Mouse (Mus musculus) lung, postnatal 25 days (tissue): ENCODE measurements at regions not wholly inside any gene's neighbourhood (a gene's known extent, or its start where the extent isn't known, plus 50 kb on each side); places are given as distances from the start of the nearest gene placed in this dataset.
A peak's percentile ranks its signal among the peaks of the same experiment; 100 is the strongest.
"Not testable (repeated sequence)": the region's sequence is repeated elsewhere in the genome, so short reads cannot be mapped to it uniquely, and the experiment has no call there.

Experiments
- DNase-seq: peaks from one replicate; pipeline ENCODE4 v3.0.0; 2022; ENCODE audit warnings: low spot score

- no peak for DNase-seq
Measured at GRCm38 (mm10) chr2:114723971-114724666, 69.4 kb upstream of the Dph6 start.

GRCm38 (mm10) chr2:114727197-114727596, 72.4 kb upstream of the Dph6 start:
- no peak for DNase-seq

DNA sequence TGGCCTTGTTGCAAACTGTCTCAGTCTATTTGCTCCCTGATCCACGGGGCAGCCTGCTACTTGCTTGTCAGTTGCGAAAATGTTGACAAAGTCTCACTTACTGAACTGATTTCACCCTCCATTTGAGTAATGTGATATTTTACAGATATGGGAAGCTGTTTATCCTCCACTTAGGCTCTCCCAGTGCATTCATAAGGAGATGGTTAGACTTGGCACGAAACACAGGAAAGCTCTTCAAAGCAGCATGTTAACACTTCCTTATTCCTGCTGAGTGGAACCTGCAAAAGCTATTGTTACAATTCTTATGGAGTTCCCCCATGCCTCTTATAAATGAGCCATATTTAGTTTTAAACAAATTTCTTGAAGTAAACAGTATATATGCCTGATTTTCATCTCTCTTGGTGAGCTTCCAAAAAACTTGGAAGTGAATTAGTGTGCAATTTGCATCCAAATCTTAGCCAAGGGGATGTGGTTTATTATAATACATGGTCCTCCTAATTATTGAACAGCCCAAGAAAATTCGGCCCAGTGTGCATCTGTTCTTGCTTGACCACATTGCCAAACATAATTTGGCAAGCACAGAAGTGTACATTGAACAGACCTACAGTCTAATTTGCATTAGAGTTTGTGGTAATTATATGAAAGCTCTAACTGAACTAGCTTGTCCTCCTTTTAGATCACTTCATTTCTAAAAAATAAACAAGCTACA, 80.3 kb upstream of the Dph6 start:
- DNase-seq, result peak; percentile 26

- DNase-seq, result no peak
Measured at GRCm38 (mm10) chr2:114739421-114740212, 84.9 kb upstream of the Dph6 start.

DNA sequence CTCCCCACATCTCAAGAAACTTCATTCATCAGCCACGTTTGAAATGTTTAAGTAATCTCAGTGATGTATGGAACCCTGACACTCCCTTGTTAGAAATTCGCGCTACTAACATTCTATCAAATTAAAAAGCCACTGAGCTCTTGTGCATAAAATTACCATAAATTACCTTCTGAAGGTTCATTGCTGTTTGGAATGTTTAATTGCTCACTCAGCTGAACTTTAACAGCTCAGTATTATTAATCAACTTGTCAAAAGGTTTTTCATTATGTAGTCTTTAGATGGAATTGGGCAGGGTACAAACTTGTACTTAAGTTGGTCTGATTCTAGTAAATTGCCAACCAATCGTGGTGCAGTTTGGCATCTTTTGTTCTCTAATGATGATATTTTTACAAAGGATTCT, 108.5 kb upstream of the Dph6 start:
- no peak for DNase-seq

DNA sequence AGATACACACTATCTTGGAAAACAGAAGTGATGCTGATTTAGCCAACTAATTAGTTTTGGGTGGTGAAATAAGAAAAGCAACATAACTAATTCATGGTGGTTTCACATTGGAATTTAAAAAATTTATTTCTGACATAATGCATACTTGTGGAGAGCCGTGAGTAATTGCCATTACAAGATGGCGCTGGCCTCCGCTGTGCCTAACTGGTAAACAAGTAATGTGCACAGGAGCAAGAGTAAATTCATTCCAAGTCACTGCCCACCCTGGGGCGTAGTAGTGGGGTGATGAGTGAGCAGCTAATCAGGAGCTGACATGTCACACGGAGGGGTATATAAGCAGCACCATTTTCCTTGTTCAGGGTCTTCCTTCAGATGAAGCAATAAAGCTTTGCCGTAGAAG, 119.0 kb upstream of the Dph6 start:
- not testable (repeated sequence) for DNase-seq

GRCm38 (mm10) chr2:114774278-114774677, 119.5 kb upstream of the Dph6 start:
- no peak for DNase-seq

- DNase-seq, result peak; percentile 17
Measured at GRCm38 (mm10) chr2:114775532-114775931, 120.8 kb upstream of the Dph6 start.

DNA sequence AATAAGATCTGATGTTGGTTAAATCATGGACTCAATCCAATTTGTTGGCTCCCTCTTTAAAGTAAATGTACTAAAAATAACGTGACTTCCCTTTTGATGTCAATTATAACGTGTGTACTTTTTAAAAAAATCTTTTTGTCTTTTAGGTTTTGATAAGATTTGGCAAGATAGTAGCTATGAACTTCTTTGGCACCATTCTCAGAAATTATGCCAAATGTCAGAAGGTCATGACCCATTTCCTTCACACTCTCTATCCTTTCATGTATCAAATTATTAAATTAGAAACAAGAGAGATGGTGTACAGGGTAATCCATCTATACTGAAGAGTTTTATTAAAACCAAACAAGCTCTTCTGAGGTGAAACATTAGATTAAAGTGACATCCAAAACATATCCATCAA, 121.4 kb upstream of the Dph6 start:
- no peak for DNase-seq

GRCm38 (mm10) chr2:114782450-114782849, 127.7 kb upstream of the Dph6 start:
- peak; percentile 70 for DNase-seq

DNA sequence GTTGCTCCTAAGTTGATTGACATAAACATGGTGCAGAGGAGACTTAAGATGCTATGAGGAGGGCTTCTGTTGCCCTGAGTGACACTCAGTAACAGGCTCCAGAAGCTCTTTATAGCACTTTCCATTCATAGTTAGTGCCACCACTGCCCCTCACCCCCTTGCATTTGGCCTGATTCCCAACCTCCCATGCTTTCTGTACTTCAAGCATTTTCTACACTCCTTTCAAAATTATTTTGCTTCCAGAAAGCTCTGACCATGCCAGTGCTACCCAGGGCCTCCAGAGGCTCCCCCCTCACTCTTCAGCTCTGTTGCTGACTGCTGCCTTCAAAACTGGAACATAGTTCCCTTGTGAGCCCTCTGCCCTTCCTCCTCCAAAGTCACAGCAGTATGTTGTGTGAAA, 129.4 kb upstream of the Dph6 start:
- no peak for DNase-seq

DNA sequence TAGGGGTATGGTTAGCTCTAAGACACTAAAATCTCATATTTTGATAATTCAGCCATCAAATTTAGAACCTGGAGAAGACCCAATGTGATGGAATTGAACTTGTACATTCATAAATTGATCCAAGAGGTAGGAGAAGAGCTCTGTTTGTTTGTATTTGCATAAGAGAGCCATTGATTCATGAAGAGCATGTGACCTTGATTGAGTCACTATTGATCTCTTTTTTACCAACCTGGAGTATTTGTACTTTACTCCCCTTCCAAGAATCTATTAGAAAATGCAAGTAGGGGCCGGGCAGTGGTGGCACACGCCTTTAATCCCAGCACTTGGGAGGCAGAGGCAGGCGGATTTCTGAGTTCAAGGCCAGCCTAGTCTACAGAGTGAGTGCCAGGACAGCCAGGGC, 133.5 kb upstream of the Dph6 start:
- DNase-seq, result no peak

- no peak for DNase-seq
Measured at GRCm38 (mm10) chr2:114796630-114797290, 142.0 kb upstream of the Dph6 start.

DNA sequence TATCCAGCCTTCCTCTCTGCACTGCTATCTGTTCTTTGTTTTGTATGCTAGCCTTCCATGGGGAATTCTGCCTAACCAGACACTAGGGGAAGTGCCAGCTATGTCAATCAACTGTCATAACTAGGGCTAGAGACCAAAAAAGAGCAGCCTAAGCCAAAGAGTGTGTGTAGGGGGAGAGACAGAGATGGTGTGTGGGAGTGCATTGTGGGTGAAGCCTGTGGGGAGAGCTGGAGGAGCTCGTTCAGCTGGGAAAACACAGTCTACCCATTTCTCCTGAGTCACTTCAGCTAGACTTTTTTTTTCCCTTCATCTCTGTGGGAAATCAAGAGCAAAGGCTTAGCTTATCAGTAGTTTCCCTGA, 142.5 kb upstream of the Dph6 start:
- no peak for DNase-seq

- DNase-seq, result peak; percentile 42
Measured at GRCm38 (mm10) chr2:114803241-114803640, 148.5 kb upstream of the Dph6 start.

- peak; percentile 79 for DNase-seq
Measured at GRCm38 (mm10) chr2:114803928-114804327, 149.2 kb upstream of the Dph6 start.

- DNase-seq, result no peak
Measured at GRCm38 (mm10) chr2:114805436-114806047, 150.8 kb upstream of the Dph6 start.

DNA sequence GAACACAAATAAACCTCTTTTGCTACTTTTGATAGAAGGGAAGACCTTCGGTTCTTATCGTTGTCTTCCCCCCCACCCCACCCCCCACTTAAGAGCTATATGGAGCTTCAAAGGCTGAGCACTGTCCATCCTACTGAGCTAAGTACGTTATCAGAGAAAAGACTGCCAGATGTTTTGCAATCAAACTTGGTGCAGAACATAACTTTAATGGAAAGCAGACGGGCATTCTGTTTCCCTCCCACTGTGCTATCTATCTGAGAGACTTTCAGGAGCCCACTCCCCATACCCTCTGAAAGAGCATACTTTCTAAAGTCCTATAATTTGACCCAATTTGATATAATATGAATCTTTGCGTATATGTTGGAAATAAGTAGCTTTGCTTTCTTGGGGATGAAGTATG, 153.3 kb upstream of the Dph6 start:
- DNase-seq, result no peak

DNA sequence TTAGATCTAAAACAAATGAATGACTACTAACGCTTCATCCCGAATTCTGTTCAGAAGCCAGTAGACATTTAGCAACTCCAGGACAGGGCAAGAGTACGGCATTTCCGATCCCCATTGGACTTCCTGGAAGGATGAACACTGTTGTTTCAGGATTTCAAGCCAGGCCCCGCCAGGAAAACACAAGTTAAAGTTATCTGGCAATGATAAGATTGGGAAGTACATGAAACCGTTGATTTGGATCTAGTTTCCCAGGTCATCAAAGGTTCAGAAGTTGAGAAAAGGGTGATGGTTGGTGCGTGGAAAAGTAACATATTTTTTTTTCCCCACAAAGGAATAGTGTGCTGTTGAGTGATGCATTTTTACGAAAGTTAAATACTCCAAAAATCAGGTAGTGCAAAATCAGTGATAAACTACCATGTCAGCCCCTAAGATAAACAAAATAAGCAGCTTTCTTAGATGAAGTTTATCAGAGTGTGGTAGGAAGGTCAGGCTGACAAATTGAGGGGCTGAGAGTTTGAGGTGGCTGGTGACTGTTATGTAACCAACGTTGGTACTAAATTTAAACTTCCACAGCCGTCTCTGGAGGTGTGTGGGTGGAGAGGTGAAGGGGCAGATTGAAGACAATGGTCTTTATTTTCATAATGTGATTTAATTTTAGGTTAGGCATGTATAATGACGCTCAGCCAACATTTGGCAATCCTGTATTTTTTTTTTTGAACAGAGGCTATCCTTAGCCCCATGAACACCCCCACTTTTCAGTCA, 157.6 kb upstream of the Dph6 start:
- DNase-seq, result peak; percentile 14

DNA sequence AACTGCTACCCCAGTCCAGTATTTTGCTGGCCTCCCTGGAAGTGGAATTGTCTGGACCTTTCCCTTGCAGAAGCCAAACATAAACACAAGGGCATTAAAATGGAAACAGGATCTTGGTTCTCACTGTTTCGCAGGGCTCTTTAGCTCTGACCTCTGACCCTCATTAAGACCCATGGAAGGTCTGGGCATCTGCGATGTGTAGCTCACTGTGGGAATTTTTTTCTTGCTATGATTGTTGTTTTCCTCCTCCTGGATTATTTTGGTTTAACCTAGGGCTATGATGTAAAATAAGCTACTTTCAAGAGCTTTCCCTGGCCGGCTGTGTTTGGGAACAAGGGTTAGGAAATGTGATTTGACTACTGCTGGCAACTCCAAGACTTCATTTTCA, 158.1 kb upstream of the Dph6 start:
- DNase-seq, result no peak

GRCm38 (mm10) chr2:114822657-114823056, 167.9 kb upstream of the Dph6 start:
- no peak for DNase-seq
